Mouse (Mus musculus) hindlimb bud, embryonic 11.5 days (tissue): ENCODE data around the gene Ms4a4b.
"Not testable (repeated sequence)": the region's sequence is repeated elsewhere in the genome, so short reads cannot be mapped to it uniquely, and the experiment has no call there.

Experiments
- DNase-seq: peaks from one replicate; pipeline ENCODE4 v3.0.0-alpha.2; 2012; ENCODE audit warnings: low read depth, low spot score; ENCODE audit errors: extremely low spot score

Ms4a4b gene

GRCm38 (mm10) chr19:11485746-11486145, 42.4 kb downstream of the Ms4a4b start, which contains the start of gene Gm8369:
Gm8369 (plus strand) TSS chr19:11485938.
- DNase-seq: no peak

- no peak for DNase-seq
Observed at GRCm38 (mm10) chr19:11486599-11486998, 43.2 kb downstream of the Ms4a4b start.

DNA sequence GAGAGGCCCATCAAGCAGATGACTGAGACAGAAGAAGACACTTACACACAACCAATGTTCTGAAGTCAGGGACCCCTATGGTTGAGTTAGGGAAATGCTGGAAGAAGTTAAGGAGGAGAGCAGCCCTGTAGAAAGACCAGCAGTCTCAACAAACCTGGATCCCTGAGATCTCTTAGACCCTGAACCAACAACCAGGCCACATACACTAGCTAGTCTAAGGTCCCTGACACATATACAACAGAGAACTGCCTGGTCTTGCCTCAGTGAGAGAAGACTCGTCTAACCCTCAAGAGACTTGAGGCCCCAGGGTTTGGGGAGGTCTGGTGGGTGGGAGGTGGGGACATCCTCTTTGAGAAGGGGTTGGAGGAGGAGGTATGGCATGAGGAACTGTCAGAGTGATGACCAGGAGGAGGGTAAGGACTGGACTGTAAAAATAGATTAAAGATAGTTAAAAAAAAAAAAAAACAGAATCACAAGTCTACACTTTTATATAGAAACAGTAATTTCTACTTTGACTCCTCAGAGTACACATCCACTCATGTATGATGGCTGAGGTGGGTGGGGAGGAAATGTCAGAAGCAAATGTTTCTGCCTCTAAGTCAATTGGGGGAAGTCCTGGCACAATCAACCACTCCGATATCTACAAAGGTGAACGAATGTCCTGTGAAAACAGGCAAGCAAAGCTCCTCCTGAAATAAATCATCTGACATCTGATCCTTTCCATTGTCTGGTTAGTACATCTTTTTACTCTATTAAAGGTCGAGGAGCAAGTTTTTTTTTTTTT, 48.2 kb downstream of the Ms4a4b start:
- DNase-seq: no peak

DNA sequence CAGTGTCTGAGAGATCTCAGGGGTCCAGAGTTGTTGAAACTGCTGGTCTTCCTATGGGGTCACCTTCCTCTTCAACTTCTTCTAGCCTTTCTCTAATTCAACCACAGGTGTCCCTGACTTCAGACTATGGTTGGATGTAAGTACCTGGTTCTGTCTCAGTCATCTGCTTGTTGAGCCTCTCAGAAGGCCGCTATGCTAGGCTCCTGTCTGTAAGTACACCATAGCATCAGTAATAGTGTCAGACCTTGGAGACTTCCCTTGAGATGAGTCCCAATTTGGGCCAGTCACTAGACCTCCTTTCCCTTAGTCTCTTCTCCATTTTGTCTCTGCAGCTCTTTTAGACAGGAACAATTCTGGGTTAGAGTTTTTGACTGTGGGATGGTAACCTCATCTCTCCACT, 49.3 kb downstream of the Ms4a4b start:
- DNase-seq: no peak

- no peak for DNase-seq
Observed at GRCm38 (mm10) chr19:11494519-11494918, 51.2 kb downstream of the Ms4a4b start.

DNA sequence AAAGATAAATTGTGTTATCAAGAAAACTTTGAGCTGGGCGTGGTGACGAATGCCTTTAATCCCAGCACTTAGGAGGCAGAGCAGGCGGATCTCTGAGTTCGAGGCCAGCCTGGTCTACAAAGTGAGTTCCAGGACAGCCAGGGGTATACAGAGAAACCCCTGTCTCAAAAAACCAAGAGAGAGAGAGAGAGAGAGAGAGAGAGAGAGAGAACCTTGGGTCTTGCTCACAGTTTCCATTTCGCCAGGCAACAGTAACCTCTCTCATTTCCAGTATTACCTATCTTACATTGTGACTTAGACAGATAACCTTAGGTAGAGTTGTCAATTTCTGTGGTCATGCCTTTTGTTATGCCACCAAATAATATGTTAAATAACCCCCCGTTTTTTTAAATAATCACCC, 53.0 kb downstream of the Ms4a4b start:
- no peak for DNase-seq

DNA sequence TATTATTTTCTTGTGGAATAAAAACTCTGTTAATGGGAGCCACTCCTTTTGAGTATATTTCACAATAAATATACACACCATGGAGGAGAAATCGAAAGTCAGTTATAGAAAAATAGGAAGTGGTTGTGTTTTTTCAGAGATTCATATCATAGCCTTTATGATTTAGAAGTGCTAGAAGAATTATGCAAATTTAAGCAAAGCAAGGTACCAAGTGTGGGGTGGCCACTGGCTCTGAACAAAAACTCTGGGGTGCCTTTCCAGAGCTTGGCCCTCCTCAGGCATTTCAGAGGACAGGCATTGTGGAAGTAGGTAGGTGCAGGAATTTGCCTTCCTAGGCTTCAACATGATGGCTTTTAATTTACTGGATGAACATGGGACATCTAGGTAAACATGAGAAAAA, 53.9 kb downstream of the Ms4a4b start:
- DNase-seq: not testable (repeated sequence)

DNA sequence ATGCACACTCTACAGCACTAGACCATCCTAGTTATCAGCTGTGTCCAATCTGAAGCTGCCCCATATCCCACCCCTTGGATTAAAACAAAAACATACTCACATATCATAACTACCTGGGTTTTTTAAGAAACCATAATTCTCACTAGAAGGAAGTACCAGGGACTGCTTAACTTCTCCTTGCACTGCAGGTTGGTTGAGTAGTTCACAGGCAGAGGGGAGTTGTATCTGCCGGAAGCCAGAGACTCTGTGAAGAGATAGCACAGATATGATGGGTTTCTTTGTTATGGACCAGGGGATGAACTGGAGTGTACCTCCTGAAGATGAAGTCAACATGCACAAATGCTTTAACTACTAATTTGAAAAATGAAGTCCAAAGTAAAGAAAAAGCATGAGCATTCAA, 57.4 kb downstream of the Ms4a4b start:
- DNase-seq: no peak

DNA sequence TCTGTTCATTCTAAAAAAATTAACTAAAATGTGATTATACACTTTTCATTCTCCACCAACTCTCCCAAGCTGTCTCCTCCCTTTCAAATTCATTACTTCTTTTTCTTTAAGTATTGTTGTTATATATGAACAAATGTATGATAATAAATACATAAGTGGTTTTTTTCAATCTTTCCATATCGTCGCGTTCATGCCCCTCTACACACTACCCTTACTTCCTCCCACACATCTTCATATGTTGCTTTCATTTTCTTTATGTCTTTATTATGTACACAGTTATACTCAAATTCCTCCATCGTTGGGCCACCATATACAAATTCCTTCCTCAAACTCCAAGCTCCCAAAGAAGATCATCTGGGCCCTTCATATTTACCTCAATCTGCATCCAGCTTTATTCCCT, 58.0 kb downstream of the Ms4a4b start:
- no peak for DNase-seq

DNA sequence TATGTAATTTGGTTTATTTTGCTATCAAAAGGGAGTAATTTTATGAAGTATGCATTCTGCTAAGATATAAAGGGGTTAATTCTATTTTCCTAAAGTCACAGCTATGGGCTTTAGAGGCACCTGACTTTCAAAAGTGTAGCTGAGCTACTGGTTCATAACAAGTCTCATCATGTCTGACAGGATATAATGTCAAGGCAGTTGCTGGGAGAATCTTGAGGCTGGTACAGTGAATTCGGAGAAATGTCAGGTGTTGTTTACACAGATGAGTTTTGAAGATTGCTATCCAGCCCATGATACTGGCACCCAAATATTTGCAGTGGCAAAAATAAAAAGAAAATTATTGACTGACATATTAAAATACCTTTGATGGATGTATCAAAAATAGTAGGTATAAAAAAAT, 61.5 kb downstream of the Ms4a4b start:
- DNase-seq: no peak

DNA sequence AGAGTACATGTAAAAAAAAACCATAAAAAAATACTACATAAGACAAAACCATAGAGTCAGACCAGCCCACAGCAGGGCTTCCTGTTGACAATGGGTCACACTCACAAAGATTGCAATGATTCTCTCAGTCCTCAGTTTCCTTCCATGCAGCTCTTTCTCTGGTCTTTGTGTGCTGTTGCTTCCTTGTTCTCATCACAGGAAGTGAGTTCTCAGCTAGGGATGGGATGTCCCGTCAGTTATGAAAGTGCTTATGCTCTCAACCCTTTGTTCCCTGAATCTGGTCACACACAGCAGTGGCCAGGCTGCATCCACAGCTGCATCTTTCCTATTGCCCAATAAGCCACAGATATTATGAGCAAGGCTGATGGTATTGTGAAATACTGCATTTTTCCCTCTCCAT, 70.1 kb downstream of the Ms4a4b start:
- no peak for DNase-seq

- DNase-seq: no peak
Observed at GRCm38 (mm10) chr19:11516246-11516645, 72.9 kb downstream of the Ms4a4b start, which contains the start of gene Ms4a6b. Ms4a6b (plus strand) TSS chr19:11516512.
